Mouse (Mus musculus) urinary bladder, adult 2 months (tissue): ENCODE results near the gene Uba1. TPM values are rescaled to one million over a fixed set of nuclear protein-coding genes. Genes with fewer than 3 reads are reported as not detected.

Experiments
- DNase-seq: peaks from one replicate; pipeline ENCODE4 v3.0.0; 2022; ENCODE audit warnings: low spot score
- polyA plus RNA-seq: library from polyadenylated mRNA; depleted of rRNA; stranded (reverse); fragments of >200 nt; gene quantifications from 2 replicates; pipeline ENCODE4 v1.2.3, GENCODE M21; 2012; rRNA removed

Gene Uba1
- polyA plus RNA-seq: 153 and 168 TPM in 2 replicates

DNA sequence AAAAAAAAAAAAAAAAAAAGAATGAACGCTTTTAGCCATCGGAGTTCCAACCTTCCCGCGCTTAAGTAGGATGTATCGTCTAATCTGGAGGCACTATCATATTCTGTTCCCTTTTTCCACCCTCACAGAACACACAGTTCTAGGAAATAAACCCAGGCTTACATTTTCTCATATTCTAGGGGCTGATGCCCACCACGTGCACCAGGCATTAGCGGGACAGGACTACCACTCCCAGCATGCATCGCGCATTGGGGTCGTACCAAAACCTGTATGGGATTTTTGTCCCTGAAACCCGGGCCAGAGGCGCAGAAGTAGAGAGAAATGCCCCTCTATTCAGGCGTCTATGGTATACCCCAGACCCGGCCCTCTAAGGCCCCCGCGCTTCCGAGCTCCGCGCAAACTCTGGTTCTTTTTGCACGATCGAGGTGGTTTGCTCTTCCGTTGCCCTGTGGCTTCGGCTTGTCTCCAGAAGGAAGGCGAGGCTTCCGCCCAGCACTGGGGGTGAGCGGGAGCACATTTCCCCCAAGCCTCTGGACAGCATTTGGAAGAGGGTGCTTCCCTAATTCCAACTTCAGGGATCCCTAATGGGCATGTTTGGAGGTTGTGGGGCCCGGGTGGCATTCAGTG, at the start of gene Uba1:
Gene Uba1, plus strand, starts transcription at position 301 of the 627 bp plus-strand sequence.
- no peak for DNase-seq

DNA sequence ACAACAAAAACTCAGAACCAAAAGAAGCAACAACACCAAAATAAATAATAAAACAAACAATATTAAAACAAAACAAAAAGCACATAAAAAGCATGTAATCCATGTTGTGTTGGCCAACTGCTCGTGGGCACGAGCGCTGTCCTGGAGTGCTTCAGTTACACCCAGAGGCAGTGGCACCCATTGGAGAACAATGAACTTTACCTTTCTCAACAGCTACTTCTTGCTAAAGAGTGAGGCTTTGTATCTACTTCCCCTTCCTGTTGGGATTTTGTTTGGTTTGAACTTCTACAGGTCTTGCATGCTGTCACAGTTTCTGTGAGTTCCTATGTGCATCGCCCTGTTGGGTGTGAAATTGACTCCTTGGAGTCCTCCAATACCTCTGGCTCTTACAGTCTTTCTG, 49.6 kb upstream of the Uba1 start:
- no peak for DNase-seq

DNA sequence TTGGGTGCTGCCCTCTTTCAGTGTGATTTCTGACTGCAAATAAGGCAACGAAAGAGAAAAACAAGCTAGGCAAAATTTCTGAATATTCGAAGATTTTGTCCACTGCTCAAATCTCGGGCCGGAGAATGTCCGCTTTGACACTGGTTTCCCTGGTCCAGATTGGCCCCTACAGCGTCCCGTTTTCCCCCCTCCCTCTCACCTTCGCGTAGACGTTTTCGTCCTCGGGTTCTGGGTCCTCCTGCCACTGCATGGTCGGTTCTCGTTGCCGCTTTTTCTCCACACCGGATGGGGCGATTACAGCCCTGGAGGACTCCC, 41.3 kb upstream of the Uba1 start:
- DNase-seq: no peak

GRCm38 (mm10) chrX:20617176-20617902, 40.8 kb upstream of the Uba1 start, which contains the start of the genes Rbm10 and Ndufb11:
Gene Rbm10 (plus strand): TSS chrX:20617503.
Gene Ndufb11 (minus strand): TSS chrX:20617619.
- peak; percentile 64 for DNase-seq

DNA sequence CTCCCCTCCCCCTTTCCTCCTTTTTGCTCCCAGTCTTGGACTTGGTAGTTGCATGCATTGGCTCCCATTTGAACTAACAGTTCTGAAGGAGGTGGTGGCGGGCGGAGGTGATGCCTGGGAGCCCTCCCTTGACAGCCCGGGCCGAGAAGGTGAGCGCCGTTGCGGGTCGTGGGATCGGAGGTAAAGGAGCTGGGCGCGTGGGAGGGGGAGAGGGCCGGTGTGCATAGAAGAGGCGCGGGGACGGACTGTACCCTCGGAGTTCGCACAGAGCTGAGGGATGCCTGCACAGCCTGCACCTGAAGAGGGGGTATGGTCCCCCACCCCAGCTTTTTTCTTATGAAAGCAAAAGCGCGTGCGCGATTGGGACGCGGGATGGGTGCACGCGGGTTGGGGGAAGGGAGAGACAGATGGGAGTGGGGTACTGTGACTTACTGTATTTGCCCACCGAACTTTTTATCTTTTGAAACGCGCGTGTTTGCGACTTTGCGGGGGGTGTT, 40.2 kb upstream of the Uba1 start:
- no peak for DNase-seq

DNA sequence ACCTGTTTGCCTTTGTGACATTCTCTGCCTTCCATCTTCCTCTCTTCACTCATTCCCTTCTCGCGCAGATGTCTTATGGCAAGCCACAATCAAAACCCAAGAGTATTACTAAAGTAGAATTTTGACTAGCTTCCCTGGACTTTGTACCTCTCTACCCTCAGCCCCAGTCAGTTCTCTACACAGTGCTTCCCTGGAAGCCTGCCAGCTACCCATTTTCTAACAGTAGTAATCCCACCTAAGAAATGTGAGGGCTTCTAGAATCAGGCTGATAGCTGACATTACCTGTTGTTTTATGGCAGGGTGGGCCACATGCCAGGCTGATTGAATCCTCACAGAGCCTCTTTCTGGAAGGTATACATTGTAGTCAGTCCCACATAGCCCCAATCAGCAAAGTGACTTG, 20.0 kb upstream of the Uba1 start:
- no peak for DNase-seq

DNA sequence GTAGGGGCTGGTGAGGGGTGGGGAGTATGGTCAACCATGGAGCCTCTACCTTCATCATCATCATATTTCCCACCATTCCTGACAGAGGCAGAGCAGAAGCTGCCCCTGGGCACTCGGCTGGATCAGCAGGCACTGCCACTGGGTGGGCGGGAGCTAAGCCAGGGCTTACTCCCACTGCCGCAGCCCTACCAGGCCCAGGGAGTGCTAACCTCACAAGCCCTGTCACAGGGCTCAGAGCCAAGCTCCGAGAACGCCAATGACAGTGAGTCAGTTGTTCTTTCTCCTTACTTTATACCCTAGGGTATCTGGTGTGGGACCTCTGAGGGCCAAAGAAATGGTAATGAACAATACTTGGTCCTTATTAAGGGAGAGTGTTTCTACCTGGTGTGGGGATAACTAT, 13.3 kb upstream of the Uba1 start:
- no peak for DNase-seq

DNA sequence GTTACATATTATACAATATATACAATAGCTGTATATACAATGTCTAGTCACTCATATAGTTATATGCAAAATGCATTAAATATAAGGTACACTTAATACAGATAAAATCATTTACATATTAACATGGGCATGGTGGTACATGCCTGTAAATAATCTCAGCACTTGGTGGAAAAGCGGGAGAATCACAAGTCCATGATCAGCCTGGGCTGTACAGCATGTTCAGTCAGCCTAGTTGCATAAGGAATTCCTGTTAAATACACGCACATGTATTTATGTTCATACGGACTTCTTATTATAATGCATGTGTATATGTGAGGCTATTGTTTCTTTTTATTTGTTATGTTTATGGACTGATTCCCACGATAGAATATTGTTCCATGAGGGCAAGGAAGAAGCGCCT, 533 bp upstream of the Uba1 start:
- no peak for DNase-seq

GRCm38 (mm10) chrX:20658891-20659406, 823 bp downstream of the Uba1 start:
- DNase-seq: no peak

GRCm38 (mm10) chrX:20662317-20662715, 4.2 kb downstream of the Uba1 start:
- DNase-seq: no peak

DNA sequence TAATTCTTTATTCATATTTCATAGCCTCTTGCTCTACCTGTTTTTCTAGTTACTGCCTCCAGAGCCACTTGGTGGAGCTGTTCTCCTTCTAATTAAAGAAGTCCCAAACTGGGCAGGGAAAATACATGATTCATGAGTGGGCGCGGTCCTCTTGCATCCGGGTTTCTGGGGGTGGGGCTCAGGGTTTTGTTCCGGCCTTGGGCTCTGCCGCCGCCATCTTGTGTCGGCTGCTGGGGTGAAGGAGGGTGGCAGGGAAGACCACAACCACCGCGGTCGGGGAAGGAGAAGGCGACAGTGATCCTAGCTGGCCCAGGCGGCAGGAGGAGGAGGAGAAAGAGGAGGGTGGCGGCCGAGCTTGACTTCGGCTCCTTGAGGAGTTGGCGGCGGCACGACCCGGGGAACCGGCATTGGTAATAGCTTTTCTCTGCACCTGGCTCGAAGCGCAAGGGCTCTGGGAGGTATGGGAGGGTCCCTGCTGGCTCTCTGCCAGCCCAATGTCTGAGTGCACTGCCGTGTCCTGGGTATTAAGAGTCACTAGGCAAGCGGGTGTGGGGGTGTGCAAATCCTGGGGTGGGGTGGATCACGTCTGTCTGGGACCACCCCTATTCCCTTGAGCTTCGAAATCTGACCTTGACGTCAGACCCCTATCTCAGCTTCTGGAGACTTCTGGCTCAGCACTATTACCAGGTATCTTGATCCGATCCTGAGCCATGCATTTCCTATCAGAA, 4.8 kb downstream of the Uba1 start:
- peak; percentile 53 for DNase-seq

DNA sequence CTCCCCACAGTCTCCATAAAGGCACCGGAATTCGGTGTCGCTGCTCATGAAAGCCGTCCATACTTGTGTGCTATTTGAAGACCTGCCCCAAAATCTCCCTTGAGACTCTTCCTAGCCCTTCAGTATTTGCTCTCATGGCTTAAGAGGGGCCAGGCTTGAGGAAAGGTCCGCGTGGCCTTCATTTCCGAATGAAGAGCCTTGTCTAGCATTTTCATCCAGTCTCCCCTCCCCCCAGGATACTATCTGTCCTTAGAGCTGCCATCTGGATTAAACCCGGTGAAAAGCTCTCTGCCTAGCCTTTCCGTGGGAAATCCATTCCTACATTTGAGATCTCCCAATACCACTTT, 5.3 kb downstream of the Uba1 start:
- no peak for DNase-seq

DNA sequence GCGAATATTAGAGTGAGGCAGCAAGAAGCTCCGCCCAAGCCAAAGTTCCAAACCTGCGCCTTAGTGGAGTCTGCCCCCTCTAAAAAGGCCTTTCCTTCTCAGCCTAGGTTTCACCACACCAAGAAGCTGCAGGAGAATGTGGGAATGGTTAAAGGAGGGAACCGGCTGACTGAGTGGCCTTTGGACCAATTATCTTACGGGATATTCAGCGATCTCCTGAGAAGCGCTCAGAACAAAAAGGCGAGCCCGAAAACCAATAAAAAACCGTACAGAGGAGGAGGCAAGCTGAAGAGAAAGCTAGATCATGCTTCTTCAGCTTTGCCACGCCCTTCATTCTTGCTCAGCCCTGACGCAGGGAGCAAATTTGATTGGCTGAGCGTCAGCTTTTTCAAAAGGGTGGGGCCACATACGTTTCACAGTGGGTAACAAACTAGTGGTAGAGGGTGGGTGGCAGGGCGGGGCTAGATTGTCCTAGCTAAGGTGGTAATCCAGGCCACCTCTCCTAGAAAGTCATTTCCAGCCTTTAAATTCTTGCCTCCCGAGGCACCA, 29.5 kb downstream of the Uba1 start, which contains the start of gene Cdk16:
Gene Cdk16, plus strand, starts transcription at position 436 of the 549 bp plus-strand sequence.
- peak; percentile 40 for DNase-seq

DNA sequence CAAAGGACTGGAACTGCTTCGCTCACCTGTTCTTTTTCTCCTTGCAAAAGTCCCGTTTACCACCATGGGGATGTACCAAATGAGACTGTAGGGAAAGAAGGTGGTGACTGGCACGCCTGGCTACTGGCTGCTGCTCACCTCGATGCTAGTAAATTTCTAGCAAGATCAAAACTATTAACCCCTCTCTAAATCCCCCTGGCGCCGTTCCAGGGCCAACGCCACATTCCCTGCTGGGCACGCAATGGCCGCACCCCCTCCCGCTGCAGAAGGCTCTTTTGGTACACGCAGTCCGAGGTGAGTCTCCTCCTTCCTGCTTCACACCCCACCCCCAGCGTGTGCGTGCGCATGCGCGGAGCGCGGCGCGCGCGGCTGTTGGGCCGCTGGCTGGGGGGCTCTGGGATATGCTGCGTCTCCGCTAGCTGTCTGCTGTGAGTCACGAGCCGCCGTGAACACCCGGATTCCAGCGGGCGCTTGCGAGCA, 30.0 kb downstream of the Uba1 start:
- DNase-seq: peak; percentile 68

DNA sequence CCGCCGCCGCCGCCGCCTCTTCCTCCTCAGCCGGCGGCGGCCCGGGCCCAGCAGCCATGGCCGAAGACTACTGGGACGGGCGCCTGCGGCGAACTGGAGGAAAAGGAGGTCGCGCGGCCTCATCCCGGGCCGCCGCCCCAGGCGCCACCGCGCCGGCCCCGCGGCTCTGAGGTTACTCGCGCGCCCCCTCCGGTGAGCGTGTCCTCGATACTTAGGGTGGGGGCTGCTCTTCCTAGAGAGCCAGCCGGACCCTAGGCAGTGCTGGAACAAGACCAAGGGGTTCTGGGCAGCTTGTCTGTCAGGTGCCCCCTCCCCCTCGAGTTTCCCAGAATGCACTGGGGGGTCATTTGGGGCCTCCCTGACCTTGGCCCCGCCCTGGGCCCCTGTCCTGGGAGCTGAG, 30.5 kb downstream of the Uba1 start:
- DNase-seq: no peak

DNA sequence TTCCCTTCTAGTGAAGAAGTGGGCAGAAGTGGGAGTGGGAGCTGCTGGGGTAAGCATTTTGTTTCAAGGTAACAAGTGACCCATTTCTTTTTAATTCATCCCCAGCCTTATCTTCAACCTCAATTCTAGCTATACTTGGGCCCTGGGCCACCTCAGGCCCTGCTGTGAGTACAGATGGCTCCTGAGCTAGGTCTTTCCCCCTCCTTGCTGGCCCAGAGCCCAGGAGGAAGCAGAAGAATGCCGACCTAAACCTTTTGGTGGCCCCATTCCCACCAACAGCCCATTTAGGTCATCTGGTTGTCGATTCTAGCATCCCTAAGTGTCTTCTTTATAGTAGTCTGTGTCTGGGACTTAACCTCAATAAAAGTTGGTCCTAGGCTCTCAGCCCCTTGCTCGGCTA, 33.4 kb downstream of the Uba1 start:
- DNase-seq: no peak

GRCm38 (mm10) chrX:20692616-20693015, 34.5 kb downstream of the Uba1 start:
- DNase-seq: no peak

GRCm38 (mm10) chrX:20695842-20696241, 37.7 kb downstream of the Uba1 start:
- no peak for DNase-seq

DNA sequence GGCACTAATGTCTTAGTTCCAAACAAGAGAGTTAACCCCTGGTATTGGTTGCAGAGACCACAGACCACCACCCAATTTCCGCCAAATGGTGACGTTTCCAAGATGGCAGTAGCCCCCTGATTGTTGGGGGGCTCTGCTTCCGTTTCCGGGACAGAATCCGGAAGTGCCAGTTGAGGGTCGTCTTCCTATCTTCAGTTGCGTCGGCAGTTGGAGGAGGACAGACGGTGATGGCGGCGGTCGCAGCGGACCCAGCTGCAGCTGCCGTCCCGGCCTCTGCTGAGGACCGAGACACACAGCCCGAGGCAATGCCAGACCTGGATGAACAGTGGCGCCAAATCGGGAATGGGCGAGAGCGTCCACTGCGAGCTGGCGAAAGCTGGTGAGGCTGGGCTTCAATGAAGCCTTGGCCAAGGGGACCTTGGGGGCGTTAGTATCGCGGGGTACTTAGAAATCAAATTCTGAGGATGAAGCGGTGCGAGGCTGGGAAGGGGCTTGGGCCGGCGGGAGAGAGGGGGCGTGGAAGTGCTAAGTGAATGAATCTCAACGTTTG, 45.7 kb downstream of the Uba1 start, which contains the start of gene Usp11:
Gene Usp11, plus strand, starts transcription at position 166 of the 550 bp plus-strand sequence.
- DNase-seq: no peak

DNA sequence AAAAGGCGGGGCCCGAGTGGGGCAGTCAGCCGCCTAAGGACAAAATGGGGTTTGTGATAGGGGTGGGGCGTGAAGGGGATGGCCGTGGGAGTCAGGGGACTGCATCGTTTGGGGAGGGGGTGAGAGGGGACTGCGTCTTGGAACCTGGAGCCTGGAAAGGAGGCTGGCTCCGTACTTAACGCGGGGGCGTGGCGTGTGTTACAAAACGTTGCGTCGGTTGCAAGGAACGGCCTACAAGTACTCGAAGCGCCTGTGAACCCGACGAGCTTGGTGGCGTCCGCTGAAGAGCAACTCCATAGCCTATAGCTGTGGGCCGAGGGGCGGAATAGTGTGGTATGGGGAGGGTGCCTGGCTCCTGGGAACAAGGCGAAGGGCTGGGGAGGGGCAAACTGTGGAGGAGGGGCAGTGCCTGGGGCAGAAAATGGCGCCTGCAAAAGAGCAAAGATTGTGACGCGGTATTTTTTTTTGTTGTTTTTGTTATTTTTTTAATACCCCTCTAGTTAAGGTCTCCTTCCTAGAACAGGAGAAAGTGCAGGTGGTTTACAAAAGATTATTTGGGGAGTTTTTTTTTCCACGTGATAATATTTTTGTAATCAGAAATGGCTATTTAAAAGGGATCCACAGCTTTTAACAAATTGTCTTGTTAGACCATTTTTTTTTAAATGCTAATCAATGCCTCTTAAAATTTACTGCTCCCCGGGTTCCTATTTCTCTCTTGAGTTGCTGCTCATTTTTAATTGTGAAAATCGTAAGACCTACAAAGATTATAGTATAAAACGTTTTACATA, 46.4 kb downstream of the Uba1 start:
- DNase-seq: peak; percentile 44

DNA sequence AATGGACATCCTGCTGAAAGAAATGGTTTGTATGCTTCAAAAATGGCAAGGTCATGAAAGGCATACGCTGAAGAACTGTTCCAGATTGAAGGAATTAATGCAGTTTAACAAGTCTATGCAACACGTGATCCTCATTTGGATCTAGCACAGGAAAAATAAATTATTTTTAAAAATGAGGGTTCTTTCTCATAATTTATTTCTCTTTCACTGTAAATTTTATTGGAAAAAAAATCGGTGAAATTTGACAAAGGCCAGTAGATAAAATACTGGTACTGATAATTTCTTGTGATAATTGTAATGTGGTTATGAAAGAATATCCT, 46.9 kb downstream of the Uba1 start:
- no peak for DNase-seq
